Mouse (Mus musculus) neural tube, embryonic 12.5 days (tissue): ENCODE results near the gene Capn5. TPM values are rescaled to one million over a fixed set of nuclear protein-coding genes. Genes with fewer than 3 reads are reported as not detected.

Experiments used
- ATAC-seq: fragments of 200-750 bp; cut with Nextera tagmentation; 2 replicates; pipeline ENCODE4 v1.8.0; 2017; ENCODE audit warnings: low read depth, mild to moderate bottlenecking, moderate TSS enrichment, moderate library complexity; ENCODE audit not compliant: low FRiP score
- H3K27ac ChIP-seq: fragments of 300-500 bp; sonication (generic); 2 replicates; pipeline ENCODE4 v1.5.1; 2016
- H3K27me3 ChIP-seq: fragments of 300-500 bp; sonication (generic); replicated peaks from 2 replicates; pipeline ENCODE4 v1.6.1; 2016; ENCODE audit warnings: mild to moderate bottlenecking
- H3K36me3 ChIP-seq: fragments of 300-500 bp; sonication (generic); 2 replicates; pipeline ENCODE4 v1.6.1; 2016; ENCODE audit warnings: mild to moderate bottlenecking
- H3K4me1 ChIP-seq: fragments of 300-500 bp; sonication (generic); 2 replicates; pipeline ENCODE4 v1.6.1; 2016
- H3K4me2 ChIP-seq: fragments of 300-500 bp; sonication (generic); replicated peaks from 2 replicates; pipeline ENCODE4 v1.6.1; 2016; ENCODE audit warnings: mild to moderate bottlenecking
- H3K4me3 ChIP-seq: fragments of 300-500 bp; sonication (generic); 2 replicates; pipeline ENCODE4 v1.5.1; 2016
- H3K9ac ChIP-seq: fragments of 300-500 bp; sonication (generic); 2 replicates; pipeline ENCODE4 v1.6.1; 2016; ENCODE audit warnings: mild to moderate bottlenecking
- H3K9me3 ChIP-seq: fragments of 300-500 bp; sonication (generic); 2 replicates; pipeline ENCODE4 v1.6.1; 2016; ENCODE audit warnings: mild to moderate bottlenecking
- WGBS: fragments of 180-500 bp; shearing (Covaris S2); methylation state at CpG from one replicate; pipeline ENCODE4 v1.1.7; 2016; 5-methylcytosine and 5-hydroxymethylcytosine counted together
- polyA plus RNA-seq: library from polyadenylated mRNA; unstranded; fragments of >200 nt; fragmentation: Nextera tagmentation; extraction: Ambion mirVana; gene quantifications from 2 replicates; pipeline ENCODE4 v1.2.1, GENCODE M21; 2016

The Capn5 gene
- polyA plus RNA-seq, 1 experiment from 2014 or later, result 16.0 TPM

DNA sequence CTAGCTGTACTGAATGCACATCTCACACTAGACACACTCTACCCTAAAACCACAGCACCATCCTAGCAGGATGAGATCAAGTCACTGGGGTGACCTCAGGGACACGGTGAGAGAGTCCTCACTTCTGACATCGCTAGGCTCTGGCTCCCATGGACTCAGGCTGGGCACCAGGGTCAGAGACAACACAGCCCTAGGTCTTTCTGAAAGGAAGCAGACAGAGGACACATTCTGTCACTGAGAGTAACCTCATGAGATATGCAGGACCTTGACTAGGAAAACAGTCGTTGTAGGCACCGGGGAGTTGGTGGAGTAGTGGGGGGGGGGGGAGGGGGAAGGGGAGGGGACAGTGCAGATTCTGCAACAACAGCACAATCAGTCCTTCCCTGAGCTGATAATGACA is 4.7 kb downstream of the Capn5 start:
- no peaks in the 10 kb centered on the region for H3K36me3 ChIP-seq
- no peaks in the 10 kb centered on the region for H3K27me3 ChIP-seq
- 55% methylated on average over 4 of the region's 4 CpGs for WGBS
- peaks cover 29% of the 10 kb centered on the region for H3K4me1 ChIP-seq
- no peak overlapping the region for H3K4me3 ChIP-seq
- H3K4me2 ChIP-seq, result no peak overlapping the region
- ATAC-seq, result no peak
- no peaks in the 10 kb centered on the region for H3K9me3 ChIP-seq
- no peak overlapping the region for H3K9ac ChIP-seq
- no peak overlapping the region for H3K27ac ChIP-seq

DNA sequence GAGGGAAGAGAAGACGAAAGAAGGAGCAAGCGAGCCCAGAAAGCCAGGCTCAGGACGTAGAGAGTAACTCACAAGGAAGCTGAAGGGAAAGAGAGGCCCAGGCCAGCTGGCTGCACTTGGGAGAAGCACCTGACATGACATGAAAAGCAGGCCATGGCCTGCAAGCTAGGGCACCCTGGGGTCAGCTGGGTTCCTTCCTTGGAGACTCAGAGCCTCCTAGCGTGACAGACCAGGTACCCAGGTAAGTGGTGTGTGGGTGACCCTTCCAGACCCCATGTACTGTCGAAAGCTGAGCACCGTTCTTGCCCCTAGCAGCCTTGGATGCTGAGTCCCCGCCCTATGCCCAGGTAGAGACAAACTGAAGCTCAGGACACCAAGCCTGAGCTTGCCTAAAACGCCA is 5.4 kb downstream of the Capn5 start:
- Histone ChIP-seq H3K36me3 (no peaks in the 10 kb centered on the region), H3K4me1 (peaks cover 23% of the 10 kb centered on the region), H3K9me3 (no peaks in the 10 kb centered on the region), H3K4me3 (no peak overlapping the region), H3K9ac (no peak overlapping the region), H3K4me2 (no peak overlapping the region), H3K27me3 (no peaks in the 10 kb centered on the region), H3K27ac (no peak overlapping the region)
- no peak for ATAC-seq
- WGBS, result 89% methylated on average over 8 of the region's 8 CpGs

DNA sequence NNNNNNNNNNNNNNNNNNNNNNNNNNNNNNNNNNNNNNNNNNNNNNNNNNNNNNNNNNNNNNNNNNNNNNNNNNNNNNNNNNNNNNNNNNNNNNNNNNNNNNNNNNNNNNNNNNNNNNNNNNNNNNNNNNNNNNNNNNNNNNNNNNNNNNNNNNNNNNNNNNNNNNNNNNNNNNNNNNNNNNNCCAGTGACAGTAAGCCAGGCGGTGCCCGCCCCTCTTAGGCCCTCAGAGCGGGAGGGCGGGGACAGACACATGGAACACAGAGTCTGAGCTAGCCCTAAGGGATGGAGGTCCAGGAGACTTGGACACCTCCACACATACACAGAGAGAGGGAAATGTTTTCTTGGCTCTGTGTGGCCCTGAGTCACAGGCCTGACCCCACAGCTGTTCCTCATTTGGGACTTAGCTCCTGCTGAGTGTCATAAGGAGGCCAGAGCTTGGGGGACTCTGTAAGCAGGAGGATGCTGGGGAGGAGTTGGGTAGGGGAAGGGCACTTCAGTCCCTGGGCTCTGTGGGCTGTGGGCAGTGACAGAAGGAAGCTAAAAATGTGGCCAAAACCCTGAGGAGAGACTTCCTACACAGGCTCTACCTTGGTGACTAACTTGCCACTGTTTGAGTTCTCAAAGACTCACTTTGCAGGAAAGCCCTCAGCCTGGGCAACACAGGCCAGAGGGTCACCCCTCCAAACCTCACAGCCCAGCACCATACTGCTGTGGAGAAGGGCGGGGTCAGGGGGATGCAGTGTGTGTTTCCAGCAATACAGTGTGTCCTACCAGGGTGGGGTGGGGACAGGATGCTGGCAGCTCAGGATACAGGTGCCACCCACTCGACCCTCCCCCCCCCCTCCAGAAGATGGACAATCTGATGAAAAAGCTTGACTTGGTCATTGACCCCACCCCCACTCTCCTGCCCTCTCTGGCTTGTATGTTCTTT is 6.7 kb downstream of the Capn5 start:
- Histone ChIP-seq H3K36me3 (no peaks in the 10 kb centered on the region), H3K27me3 (no peaks in the 10 kb centered on the region), H3K9ac (no peak overlapping the region), H3K4me2 (no peak overlapping the region), H3K9me3 (no peaks in the 10 kb centered on the region), H3K4me3 (no peak overlapping the region), H3K27ac (no peak overlapping the region), H3K4me1 (peaks cover 11% of the 10 kb centered on the region; the same call in 1 of the 2 replicates)
- 68% methylated on average over 6 of the region's 6 CpGs for WGBS
- ATAC-seq, result no peak

DNA sequence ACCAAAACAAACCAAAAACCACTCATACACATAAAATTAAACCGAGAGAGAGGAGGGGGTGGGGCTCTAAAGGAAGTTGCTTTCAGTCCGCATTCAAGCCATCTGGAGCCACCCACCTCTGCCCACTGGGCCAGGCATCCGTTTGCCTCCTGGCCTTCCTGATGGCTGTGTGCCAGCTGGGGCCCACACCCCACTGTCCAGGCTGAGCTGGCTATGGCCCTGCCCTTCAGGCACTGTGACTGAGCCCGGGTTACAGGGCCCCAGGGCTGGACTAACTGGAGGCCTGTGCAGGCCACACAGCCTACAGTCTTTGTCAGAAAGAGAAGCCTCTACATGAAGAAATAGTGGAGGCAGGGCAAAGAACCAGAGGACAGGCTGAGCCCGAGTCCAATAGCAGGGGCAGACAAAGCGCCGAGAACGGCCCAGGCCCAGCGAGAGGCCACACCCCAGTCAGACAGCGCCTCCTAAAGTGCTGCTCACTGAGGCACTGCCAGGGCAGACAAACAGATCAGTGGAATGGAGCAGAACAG is 13.0 kb downstream of the Capn5 start:
- Histone ChIP-seq H3K4me3 (no peak overlapping the region), H3K4me2 (peak overlapping the region; percentile 25; the same call in 1 of the 2 replicates), H3K9me3 (no peaks in the 10 kb centered on the region), H3K9ac (peak overlapping the region; percentile 48; the same call in 1 of the 2 replicates), H3K4me1 (peaks cover 24% of the 10 kb centered on the region), H3K27ac (peak overlapping the region; percentile 37; the same call in 1 of the 2 replicates), H3K36me3 (peaks cover 6% of the 10 kb centered on the region; the same call in 1 of the 2 replicates), H3K27me3 (no peaks in the 10 kb centered on the region)
- WGBS, result 48% methylated on average over 10 of the region's 10 CpGs
- peak; percentile 42; the same call in 1 of the 2 replicates for ATAC-seq

DNA sequence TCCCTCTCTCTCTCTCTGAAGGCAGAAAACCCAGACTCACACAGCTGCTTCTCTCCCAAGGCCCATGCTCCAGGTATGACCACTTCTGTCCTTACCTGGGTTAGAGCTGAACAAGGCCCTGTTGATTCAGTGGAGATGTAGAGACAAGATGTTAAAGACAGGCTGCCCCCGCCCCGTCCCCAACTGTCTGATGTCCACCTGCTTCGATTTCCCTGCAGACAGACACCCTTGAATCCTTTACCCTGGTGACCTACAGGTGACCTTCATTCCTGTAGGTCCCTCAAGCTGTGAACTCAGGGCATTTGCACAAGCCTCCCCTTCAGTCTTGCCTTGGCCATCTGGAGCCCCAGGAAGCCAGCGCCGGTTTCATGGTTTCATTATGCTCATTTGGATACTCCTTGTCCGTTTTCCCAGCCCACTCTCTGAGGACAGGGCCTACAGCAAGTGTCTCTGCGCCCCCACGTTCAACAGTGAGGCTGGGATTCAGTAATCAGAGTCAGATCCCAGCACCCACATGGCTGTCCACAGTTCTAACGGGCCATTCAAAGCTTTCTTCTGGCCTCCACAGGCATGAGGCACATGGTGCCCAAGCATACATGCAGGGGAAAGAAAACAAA is 13.6 kb downstream of the Capn5 start:
- WGBS, result 75% methylated on average over 9 of the region's 9 CpGs
- ATAC-seq, result no peak
- no peaks in the 10 kb centered on the region for H3K9me3 ChIP-seq
- peaks cover 6% of the 10 kb centered on the region; the same call in 1 of the 2 replicates for H3K36me3 ChIP-seq
- H3K4me3 ChIP-seq, result no peak overlapping the region
- peak overlapping the region; percentile 25; the same call in 1 of the 2 replicates for H3K4me2 ChIP-seq
- peaks cover 27% of the 10 kb centered on the region for H3K4me1 ChIP-seq
- no peak overlapping the region for H3K9ac ChIP-seq
- no peaks in the 10 kb centered on the region for H3K27me3 ChIP-seq
- H3K27ac ChIP-seq, result no peak overlapping the region

DNA sequence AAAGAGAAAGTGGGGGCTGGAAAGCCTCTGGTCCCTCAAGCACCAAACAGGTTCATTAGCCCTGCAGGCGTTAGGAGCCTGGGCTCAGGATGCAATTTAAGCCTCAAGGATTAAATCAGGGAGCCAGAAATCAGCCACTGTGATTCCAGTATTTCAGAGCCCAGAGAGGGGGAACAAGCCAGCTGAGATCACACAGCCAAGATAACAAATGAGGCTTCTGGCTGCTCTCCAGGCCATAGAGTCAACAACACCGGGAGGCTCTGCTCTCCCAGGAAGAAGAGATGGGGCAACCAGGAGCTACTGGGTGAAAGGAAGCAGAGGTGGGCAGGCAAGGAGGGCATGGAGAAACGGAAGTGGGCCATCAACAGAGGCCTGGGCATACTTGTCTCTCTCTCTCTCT is 14.4 kb downstream of the Capn5 start:
- no peaks in the 10 kb centered on the region for H3K9me3 ChIP-seq
- H3K4me2 ChIP-seq, result no peak overlapping the region
- peaks cover 27% of the 10 kb centered on the region for H3K4me1 ChIP-seq
- H3K9ac ChIP-seq, result no peak overlapping the region
- ATAC-seq, result no peak
- no peak overlapping the region for H3K27ac ChIP-seq
- no peaks in the 10 kb centered on the region for H3K27me3 ChIP-seq
- H3K36me3 ChIP-seq, result peaks cover 6% of the 10 kb centered on the region; the same call in 1 of the 2 replicates
- no peak overlapping the region for H3K4me3 ChIP-seq
- WGBS, result 63% methylated on average over 3 of the region's 3 CpGs

DNA sequence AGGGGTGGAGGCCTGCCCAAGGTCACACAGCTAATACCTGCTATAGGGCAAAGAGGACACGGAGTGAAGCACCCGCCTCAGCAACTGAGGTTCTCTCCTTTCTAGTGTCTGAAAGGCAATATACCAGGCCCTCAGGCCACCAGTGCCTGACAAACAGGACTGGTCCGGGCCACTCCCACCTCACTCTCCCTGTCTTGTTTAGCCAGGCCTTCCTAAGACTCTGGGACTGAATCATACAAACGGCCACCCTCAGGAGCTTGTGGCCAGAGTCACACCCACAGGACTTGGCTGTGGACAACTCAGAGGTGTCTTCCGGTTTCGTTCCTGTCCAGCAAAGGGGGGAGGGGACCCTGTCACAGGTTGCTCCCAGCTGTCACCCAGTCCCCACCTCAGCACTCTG is 15.8 kb downstream of the Capn5 start:
- ATAC-seq, result no peak

DNA sequence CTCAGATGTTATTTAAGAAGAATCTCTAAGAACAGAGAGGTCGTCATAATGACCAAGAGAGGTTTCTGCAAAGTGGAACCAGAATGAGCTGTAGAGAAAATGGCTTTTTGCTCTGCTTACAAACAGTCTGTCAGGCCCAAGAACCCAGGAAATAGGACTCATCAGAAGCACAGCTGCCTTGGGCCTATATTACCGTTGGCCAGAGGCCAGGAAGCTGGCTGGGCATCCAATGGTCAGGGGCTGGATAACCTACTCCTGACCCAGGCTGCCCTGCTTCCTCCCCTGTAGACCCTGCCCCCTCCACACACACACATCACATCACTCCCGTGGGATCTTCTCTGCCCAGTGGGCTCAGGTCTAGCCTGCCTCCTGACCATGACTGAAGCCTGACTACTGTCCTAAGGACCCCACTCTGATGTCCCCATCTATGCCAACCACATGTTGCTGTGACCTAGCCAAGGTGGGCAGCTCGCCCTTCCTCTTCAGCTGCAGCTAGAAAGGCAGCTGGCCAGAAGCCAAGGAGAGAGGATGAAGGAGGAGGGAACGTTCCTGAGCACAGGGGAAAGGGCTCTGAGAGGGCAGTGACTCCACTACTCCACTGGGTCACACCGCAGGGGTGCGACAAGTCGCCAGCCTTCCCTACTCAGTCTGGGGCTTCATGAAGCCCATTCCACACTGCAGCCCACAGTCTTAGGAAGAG is 17.9 kb downstream of the Capn5 start:
- no peak for ATAC-seq
- Histone ChIP-seq H3K4me3 (no peak overlapping the region), H3K36me3 (peaks cover 6% of the 10 kb centered on the region; the same call in 1 of the 2 replicates), H3K9ac (no peak overlapping the region), H3K27ac (no peak overlapping the region), H3K9me3 (no peaks in the 10 kb centered on the region), H3K4me1 (peaks cover 38% of the 10 kb centered on the region), H3K4me2 (no peak overlapping the region), H3K27me3 (no peaks in the 10 kb centered on the region)
- 55% methylated on average over 8 of the region's 8 CpGs for WGBS

More for the DNA sequence above, 15.8 kb downstream of the Capn5 start:
- 77% methylated on average over 6 of the region's 6 CpGs for WGBS
- Histone ChIP-seq H3K4me2 (no peak overlapping the region), H3K9ac (no peak overlapping the region), H3K27ac (no peak overlapping the region), H3K4me3 (no peak overlapping the region), H3K9me3 (no peaks in the 10 kb centered on the region), H3K4me1 (peaks cover 34% of the 10 kb centered on the region), H3K27me3 (no peaks in the 10 kb centered on the region), H3K36me3 (peaks cover 6% of the 10 kb centered on the region; the same call in 1 of the 2 replicates)

DNA sequence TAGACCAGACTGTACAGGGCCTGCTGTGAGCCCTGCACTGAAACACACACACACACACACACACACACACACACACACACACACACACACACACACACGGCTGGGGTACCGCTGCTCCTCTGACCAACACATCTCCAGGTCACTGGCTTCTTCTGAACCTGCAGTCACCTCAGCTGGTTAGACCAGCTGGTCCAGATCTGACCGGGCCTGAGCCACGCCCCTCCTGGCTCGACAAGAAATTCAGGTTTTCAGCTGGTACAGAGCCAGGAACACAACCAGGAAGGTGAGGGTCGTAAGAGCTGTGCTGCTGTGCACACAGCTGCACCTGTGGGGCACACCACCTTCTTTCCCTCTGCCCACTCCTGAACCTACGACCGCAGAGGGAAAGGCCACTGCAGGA is 19.6 kb downstream of the Capn5 start:
- no peak overlapping the region for H3K4me3 ChIP-seq
- no peak overlapping the region for H3K9ac ChIP-seq
- H3K36me3 ChIP-seq, result peaks cover 6% of the 10 kb centered on the region; the same call in 1 of the 2 replicates
- H3K9me3 ChIP-seq, result no peaks in the 10 kb centered on the region
- no peak for ATAC-seq
- 65% methylated on average over 8 of the region's 8 CpGs for WGBS
- H3K27ac ChIP-seq, result no peak overlapping the region
- H3K27me3 ChIP-seq, result no peaks in the 10 kb centered on the region
- no peak overlapping the region for H3K4me2 ChIP-seq
- H3K4me1 ChIP-seq, result peaks cover 28% of the 10 kb centered on the region

DNA sequence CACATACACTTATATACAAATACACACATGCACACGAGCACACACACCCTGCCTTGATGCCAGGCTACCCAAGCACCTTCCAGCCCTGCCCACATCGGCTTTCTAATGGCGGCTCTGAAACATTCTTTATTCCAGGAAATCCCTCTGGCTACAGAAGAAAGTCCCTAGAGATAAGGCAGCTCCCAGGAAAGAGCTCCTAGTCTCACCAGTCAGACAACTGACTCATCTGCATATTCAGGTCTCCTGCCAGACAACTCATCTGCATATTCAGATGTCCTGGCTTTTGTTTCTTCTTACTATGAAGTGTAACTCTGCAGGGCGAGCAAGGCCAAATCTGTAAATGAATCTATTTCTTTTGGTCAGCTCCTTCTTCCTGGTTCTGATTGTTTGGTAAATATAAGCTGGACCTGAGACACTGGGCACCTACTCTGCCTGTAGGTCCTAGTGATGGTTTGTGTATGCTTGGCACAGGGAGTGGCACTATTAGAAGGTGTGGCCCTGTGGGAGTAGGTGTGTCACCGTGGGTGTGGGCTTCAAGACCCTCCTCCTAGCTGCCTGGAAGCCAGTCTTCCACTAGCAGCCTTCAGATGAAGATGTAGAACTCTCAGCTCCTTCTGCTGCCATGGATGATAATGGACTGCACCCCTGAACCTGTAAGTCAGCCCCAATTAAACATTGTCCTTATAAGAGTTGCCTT is 20.3 kb downstream of the Capn5 start:
- no peaks in the 10 kb centered on the region for H3K9me3 ChIP-seq
- H3K36me3 ChIP-seq, result peaks cover 6% of the 10 kb centered on the region; the same call in 1 of the 2 replicates
- 51% methylated on average over 5 of the region's 5 CpGs for WGBS
- no peak for ATAC-seq
- H3K4me2 ChIP-seq, result no peak overlapping the region
- H3K4me3 ChIP-seq, result no peak overlapping the region
- peaks cover 28% of the 10 kb centered on the region for H3K4me1 ChIP-seq
- H3K27ac ChIP-seq, result no peak overlapping the region
- no peaks in the 10 kb centered on the region for H3K27me3 ChIP-seq
- no peak overlapping the region for H3K9ac ChIP-seq

DNA sequence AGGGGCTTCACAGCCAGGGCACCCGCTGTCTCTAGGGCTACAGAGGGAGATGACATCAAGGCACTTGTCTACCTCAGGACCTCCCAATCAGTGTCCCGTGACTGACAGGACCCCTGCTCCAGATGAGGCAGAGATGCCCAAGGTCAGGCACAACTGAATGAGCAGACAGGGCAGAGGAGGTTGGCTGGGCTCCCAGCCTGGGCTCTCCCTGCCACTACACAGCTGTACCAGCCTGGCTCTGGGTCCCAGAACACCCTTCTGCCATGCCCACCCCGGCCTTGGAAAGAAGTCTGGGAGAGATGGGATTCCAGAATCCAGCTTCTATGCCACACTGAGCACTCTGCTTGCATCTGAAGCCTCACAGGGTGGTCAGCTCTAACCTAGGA is 21.8 kb downstream of the Capn5 start:
- H3K4me1 ChIP-seq, result peaks cover 40% of the 10 kb centered on the region
- H3K27me3 ChIP-seq, result no peaks in the 10 kb centered on the region
- no peaks in the 10 kb centered on the region for H3K9me3 ChIP-seq
- H3K36me3 ChIP-seq, result peaks cover 4% of the 10 kb centered on the region; the same call in 1 of the 2 replicates
- ATAC-seq, result no peak
- WGBS, result 63% methylated on average over 3 of the region's 3 CpGs
- no peak overlapping the region for H3K27ac ChIP-seq
- no peak overlapping the region for H3K4me2 ChIP-seq
- no peak overlapping the region for H3K9ac ChIP-seq
- H3K4me3 ChIP-seq, result no peak overlapping the region
